Mouse (Mus musculus) limb, embryonic 15.5 days (tissue): ENCODE measurements around the gene Arl5c. TPM values are rescaled to one million over a fixed set of nuclear protein-coding genes. Genes with fewer than 3 reads are reported as not detected.

Source experiments
- ATAC-seq: fragments of 200-750 bp; cut with Nextera tagmentation; 2 replicates; pipeline ENCODE4 v1.8.0; 2017; ENCODE audit warnings: low read depth, moderate TSS enrichment; ENCODE audit not compliant: insufficient number of reproducible peaks, low FRiP score, low TSS enrichment
- H3K27ac ChIP-seq: fragments of 300-500 bp; sonication (generic); 2 replicates; pipeline ENCODE4 v1.5.1; 2015; ENCODE audit warnings: moderate library complexity, mild to moderate bottlenecking, inconsistent platforms
- H3K27me3 ChIP-seq: fragments of 300-500 bp; sonication (generic); 2 replicates; pipeline ENCODE4 v1.6.1; 2015; ENCODE audit warnings: inconsistent platforms
- H3K36me3 ChIP-seq: fragments of 300-500 bp; sonication (generic); 2 replicates; pipeline ENCODE4 v1.6.1; 2015; ENCODE audit warnings: inconsistent platforms
- H3K4me1 ChIP-seq: fragments of 300-500 bp; sonication (generic); 2 replicates; pipeline ENCODE4 v1.6.1; 2015; ENCODE audit warnings: inconsistent platforms
- H3K4me2 ChIP-seq: fragments of 300-500 bp; sonication (generic); 2 replicates; pipeline ENCODE4 v1.6.1; 2015; ENCODE audit warnings: mild to moderate bottlenecking, inconsistent platforms
- H3K4me3 ChIP-seq: fragments of 300-500 bp; sonication (generic); 2 replicates; pipeline ENCODE4 v1.5.1; 2015; ENCODE audit warnings: mild to moderate bottlenecking, inconsistent platforms
- H3K9ac ChIP-seq: fragments of 300-500 bp; sonication (generic); 2 replicates; pipeline ENCODE4 v1.6.1; 2015; ENCODE audit warnings: inconsistent platforms
- H3K9me3 ChIP-seq: fragments of 300-500 bp; sonication (generic); 2 replicates; pipeline ENCODE4 v1.6.1; 2016; ENCODE audit warnings: inconsistent platforms
- WGBS: fragments of 180-500 bp; shearing (Covaris S2); methylation state at CpG from one replicate; pipeline ENCODE4 v1.1.7; 2015; 5-methylcytosine and 5-hydroxymethylcytosine counted together
- microRNA-seq: library from miRNA; unstranded; fragments of <30 nt; microRNA quantifications from one replicate; pipeline ENCODE4, GENCODE M21; 2016
- polyA plus RNA-seq: library from polyadenylated mRNA; unstranded; fragments of >200 nt; fragmentation: Nextera tagmentation; extraction: Ambion mirVana; gene quantifications from 2 replicates; pipeline ENCODE4 v1.2.1, GENCODE M21; 2015

Arl5c gene
- polyA plus RNA-seq, 1 experiment from 2014 or later = 16.4 TPM

- ATAC-seq = no peak
- Histone ChIP-seq H3K27me3 (no peaks in the 10 kb centered on the region), H3K36me3 (no peaks in the 10 kb centered on the region), H3K4me1 (peaks cover under 1% of the 10 kb centered on the region; the same call in 1 of the 2 replicates), H3K9ac (no peak overlapping the region), H3K9me3 (no peaks in the 10 kb centered on the region), H3K4me3 (no peak overlapping the region), H3K4me2 (no peak overlapping the region), H3K27ac (no peak overlapping the region)
- WGBS = 82% methylated on average over 15 of the region's 15 CpGs
Observed at GRCm38 (mm10) chr11:97942420-97943111, 53.4 kb downstream of the Arl5c start.

Small RNA genes within 50 kb of the gene (microRNA-seq; reads per million reads assigned to microRNA genes)
- gene Gm22461 (not detected), gene Gm27597 (not detected)

Other genes starting within 250 kb of the Arl5c start
- 17.3 and 19.1 TPM in 2 replicates for gene Cwc25, start 229.6 kb downstream of the Arl5c start, polyA plus RNA-seq
- 0.35 TPM in 1 of 2 replicates, not detected in the other for gene 1700001P01Rik, start 220.3 kb downstream of the Arl5c start, polyA plus RNA-seq
- gene Rpl23, start 213.7 kb downstream of the Arl5c start, polyA plus RNA-seq = 447 and 586 TPM in 2 replicates
- 128 and 131 TPM in 2 replicates for gene Lasp1, start 197.2 kb downstream of the Arl5c start, polyA plus RNA-seq
- gene B230217C12Rik, start 155.4 kb downstream of the Arl5c start, polyA plus RNA-seq = 4.5 and 5.3 TPM in 2 replicates
- 0.26 and 0.74 TPM in 2 replicates for gene Fbxo47, start 112.0 kb downstream of the Arl5c start, polyA plus RNA-seq
- gene Plxdc1, start 9.7 kb downstream of the Arl5c start, polyA plus RNA-seq = 1.7 TPM in 2 replicates
- gene Cacnb1, start 26.9 kb upstream of the Arl5c start, polyA plus RNA-seq = 19.6 and 31.1 TPM in 2 replicates
- gene Rpl19, start 30.5 kb upstream of the Arl5c start, polyA plus RNA-seq = 1,005 and 1,062 TPM in 2 replicates
- gene Stac2, start 57.3 kb upstream of the Arl5c start, polyA plus RNA-seq = 0.68 TPM in 2 replicates
- 19.5 and 21.0 TPM in 2 replicates for gene Fbxl20, start 154.2 kb upstream of the Arl5c start, polyA plus RNA-seq
- gene Med1, start 197.1 kb upstream of the Arl5c start, polyA plus RNA-seq = 54.4 and 58.2 TPM in 2 replicates
- 8.7 and 8.9 TPM in 2 replicates for gene Cdk12, start 206.9 kb upstream of the Arl5c start, polyA plus RNA-seq